Mouse (Mus musculus): ENCODE results near the gene Cbl.
A peak's percentile ranks its signal among the peaks of the same experiment; 100 is the strongest.

Cbl gene

DNA sequence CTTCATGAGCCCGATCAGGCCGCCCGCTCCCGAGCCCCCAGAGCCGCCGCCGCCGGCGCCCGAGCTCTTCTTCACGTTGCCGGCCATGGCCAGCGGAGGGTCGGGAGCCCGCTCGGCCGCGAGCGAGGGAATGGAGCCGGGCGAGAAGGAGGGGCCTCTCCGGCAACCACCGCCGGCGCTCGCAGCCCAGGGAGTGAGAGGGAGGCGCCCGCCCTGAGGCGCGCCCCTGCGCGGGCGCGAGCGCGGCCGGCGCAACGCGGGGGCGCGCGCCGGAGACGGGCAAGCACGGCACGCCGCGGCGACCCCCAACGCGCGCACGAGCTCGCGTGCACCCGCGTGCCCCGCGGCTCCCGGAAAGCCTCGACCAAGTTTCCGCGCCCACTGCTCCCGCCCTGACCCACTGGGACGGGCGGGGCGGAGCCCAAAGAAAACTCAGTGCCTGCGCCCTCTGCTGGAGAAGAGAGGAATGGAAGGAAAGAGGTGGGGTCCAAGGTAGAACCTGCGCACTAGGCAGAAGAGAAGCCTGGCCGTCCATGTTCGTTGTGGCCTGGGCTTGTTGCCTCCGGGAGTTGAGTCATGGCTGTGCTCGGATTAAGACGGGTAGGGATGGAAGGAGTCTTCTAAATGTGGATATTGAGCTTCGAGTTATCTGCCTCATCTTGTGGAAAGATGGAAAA, at the start of gene Cbl:
Gene Cbl (minus strand): TSS at position 248 of the 677 bp plus-strand sequence.
- ATAC-seq (ENCODE audit: insufficient number of reproducible peaks, low FRiP score, low TSS enrichment): peak; percentile 87

DNA sequence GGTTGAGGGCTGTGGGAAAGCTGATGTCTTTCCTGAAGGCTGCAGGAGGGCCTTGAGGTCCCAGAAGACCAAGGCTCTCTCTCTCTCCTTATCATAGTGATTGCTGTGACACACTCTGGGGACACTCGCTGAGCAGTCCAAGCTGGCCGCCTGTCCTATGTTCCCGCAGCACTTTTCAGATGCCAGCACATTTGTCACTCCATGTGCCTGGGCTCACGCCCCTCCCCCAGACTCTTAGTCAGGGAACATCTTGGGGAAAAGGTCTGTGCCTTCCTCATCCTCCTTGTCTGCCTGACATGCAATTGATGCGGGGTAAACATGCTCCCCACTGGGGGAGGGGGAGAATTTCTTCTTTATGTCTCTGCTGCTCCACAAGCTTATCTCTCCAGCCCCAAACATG, 49.3 kb upstream of the Cbl start:
- ATAC-seq (ENCODE audit: insufficient number of reproducible peaks, low FRiP score, low TSS enrichment): no peak

DNA sequence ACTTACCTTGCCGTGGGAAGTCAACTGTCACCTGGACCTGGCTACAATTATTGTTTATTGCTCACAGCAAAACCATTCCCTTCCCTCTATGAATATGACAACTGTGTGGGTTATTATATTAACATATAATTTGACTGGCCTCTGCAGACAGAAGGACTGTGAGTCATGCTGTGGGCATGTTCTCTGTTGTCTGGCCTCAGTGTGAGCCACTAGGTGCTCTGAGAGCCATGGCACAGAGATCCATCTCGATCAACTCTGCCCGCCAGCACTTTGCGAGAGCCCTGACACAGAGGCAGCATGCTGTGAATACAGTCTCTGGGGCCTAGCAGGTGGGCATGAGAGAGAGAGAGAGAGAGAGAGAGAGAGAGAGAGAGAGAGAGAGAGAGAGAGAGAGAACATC, 36.1 kb upstream of the Cbl start:
- no peak for ATAC-seq (ENCODE audit: insufficient number of reproducible peaks, low FRiP score, low TSS enrichment)

DNA sequence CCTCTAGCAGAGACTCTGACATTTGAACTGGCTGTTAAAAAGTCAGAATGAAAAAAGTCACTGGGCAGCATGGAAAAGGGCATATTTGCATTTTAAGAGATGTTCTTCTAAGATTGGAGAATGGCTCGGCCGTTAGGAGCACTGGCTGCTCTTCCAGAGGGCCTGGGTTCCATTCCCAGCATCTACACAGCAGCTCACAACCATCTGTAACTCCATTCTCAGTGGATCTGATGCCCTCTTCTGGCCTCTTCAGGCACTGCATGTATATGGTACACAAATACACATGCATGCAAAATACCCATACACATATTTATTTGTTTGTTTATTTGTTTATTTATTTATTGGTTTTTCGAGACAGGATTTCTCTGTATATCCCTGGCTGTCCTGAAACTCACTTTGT, 35.2 kb upstream of the Cbl start:
- no peak for ATAC-seq (ENCODE audit: insufficient number of reproducible peaks, low FRiP score, low TSS enrichment)

DNA sequence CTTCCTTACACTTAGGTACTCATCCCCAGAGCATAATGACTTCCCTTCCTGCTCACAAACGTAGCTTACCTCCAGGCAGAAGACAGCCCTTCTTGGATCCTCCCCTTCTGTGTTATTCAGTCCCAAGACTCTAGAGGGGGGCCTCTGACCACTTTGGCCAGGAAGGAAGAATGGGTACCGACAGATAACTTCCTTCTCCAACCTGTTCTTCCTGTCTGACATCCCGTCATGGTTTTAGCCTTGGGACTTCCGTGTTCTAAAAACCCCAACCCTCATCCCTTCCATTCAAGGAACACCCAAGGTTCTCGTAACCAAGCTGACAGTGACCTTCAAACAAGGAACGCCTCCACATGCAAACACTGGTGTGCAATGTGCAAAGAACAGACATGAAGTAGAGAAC, 34.6 kb upstream of the Cbl start, which contains the start of gene Nlrx1:
Gene Nlrx1 (minus strand): TSS at position 168 of the 400 bp plus-strand sequence.
- ATAC-seq (ENCODE audit: insufficient number of reproducible peaks, low FRiP score, low TSS enrichment): no peak

DNA sequence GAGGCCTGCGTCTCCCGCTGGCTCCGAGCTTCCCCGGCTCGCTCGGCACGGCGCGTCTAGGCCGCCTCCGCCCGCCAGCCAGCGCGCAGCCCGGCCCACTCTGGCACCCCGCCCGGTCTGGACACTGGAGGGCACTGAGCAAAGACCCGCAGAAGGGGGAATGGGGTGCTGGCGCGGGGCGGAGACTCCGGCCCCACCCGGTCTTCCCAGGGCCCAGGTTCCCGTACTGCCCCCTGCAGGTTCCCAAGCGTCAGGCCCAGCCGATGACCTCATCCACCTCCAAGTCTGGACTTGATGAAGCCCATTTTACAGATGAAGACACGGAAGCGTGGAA, 34.1 kb upstream of the Cbl start:
- ATAC-seq (ENCODE audit: insufficient number of reproducible peaks, low FRiP score, low TSS enrichment): peak; percentile 70; the same call in 1 of the 2 replicates

DNA sequence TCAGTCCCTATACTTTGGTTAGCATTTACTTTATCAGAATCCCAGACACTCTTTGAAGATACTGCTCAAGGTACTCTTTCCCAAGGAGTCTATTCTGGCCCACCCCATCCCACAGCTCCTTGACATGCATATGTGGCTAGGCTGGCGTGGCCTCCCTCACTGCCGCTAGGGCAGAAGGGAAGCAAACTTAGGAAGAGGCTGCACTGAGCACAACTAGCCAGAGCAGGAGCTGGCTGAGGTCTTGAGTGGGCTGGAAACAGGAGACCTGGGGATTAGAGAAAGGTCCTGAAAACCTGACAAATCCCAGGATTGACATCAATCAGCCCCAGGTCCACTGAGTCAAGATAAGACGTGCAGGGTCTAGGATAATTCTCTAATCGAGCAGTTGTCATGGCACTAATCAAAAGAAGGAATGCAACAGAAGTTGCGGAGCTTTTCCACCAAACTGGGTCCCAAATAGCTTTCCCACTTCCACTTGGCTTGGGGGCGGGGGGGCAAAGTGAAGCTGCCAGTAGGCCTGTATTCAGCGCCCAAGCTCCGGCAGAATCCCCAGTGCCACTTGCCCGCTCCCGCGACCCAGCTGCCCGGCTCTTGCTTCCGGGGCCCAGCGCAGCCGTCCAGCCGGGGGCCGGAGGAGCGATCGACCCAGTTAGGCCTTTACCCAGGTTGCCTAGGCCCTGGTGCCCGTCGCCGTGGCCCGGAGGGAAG, 33.6 kb upstream of the Cbl start:
- ATAC-seq (ENCODE audit: insufficient number of reproducible peaks, low FRiP score, low TSS enrichment): peak; percentile 81; the same call in 1 of the 2 replicates

DNA sequence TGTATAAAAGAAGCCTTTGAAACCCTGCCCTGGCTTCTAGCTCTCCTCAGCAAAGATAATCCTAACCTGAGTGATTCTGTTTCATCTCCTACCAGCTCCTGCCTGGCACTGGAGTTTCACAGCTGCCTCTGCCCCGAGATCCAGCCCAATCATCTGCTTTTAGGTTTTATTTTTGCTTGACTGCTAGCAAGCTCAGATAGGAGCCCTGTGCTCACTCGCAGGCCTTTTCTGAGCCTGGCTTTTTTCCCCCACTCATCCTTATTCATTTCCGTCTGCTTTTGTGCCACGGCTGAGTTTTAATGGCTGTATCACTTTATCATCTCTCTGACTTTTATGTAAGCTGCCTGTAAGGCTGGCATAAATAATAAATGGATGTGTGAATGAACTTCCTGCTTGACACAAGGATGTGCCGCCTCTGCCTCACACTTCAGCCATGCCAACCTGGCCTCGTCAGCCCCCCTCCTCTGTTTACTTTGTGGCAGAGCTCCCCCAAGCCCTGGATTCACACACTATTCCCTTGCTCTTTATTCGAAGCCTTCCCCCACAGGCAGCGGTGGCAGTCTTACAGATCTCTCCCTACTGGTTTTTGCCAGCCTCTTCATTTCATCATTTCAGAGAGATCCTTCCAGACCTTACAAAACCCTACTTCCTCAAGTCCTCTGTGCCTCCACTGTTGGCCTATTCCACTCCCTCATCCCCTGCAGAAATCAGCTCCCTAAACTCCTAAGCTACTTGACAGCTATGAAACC, 32.8 kb upstream of the Cbl start:
- no peak for ATAC-seq (ENCODE audit: insufficient number of reproducible peaks, low FRiP score, low TSS enrichment)

DNA sequence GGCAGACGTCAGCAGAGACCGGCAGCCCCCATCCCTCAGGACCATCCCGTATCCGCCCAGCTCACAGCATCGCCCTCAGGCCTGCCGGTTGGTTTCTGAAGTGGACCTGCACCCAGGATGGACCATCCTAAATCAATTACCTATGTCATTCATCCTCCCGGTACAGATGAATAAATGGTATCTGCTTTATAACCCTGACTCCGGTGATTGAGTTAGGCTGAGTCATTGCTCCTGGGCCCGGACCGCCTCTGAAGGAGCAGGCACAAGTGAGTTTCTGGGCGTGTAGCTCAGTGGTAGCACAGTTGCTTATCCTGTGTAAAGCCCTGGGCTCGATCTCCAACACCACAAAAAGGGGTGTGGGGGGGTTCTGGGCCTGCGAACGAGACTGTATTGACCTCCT, 27.5 kb upstream of the Cbl start:
- no peak for ATAC-seq (ENCODE audit: insufficient number of reproducible peaks, low FRiP score, low TSS enrichment)

DNA sequence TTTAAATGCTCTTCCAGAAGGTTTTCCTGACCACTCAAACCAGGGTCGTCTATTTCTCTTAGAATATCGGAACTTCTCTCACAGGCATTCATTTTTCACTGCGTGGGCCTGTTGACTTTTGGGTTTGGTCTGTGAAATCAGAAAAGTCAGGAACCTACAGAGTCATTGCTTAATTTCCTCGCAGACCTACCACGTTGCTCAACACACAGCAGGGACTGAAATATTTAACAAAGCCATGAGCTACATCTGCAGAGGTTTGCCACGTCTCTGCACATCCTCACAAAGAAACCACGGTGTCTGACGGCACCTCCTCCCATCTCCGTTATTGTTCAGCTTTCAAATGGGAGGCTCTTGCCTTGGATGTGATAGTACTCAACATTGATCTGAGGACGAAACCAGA, 25.2 kb upstream of the Cbl start:
- no peak for ATAC-seq (ENCODE audit: insufficient number of reproducible peaks, low FRiP score, low TSS enrichment)

DNA sequence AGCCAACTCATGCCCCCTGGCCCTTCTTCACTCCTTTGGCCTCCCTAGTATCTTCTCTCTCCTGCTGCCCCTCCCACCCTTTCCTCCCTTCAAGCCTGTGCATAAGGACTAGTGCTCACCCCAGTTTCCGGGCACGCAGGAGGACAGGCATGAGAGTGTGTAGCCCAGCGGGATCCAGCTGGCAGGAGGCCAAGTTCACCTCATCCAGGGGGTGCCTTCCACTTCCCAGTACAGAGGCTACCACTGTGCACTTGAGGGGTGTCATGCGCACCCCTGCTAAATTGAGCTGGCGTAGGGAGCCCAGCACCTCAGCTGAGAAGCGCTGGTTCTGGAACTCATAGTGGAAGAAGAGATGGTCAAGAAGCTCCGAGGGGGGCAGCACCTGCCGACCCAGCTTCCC, 22.4 kb upstream of the Cbl start:
- ATAC-seq (ENCODE audit: insufficient number of reproducible peaks, low FRiP score, low TSS enrichment): no peak

DNA sequence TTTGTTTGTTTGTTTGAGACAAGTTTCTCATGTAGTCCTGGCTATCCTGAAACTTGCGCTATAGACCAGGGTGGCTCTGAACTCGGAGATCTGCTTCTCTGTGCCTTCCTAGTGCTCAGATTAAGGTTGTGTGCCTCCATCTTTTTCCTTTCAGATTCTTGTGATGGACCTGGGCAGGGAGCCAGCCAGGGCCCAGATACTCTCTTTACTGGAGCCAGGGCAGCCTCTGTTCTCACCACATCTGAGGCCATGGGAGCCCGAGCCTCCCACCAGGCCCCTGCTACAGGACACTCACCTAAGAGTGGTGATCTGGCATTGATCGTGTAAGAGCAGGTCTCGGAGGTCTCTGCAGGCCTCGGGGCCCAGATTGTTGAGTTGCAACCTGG, 21.3 kb upstream of the Cbl start:
- ATAC-seq (ENCODE audit: insufficient number of reproducible peaks, low FRiP score, low TSS enrichment): no peak

DNA sequence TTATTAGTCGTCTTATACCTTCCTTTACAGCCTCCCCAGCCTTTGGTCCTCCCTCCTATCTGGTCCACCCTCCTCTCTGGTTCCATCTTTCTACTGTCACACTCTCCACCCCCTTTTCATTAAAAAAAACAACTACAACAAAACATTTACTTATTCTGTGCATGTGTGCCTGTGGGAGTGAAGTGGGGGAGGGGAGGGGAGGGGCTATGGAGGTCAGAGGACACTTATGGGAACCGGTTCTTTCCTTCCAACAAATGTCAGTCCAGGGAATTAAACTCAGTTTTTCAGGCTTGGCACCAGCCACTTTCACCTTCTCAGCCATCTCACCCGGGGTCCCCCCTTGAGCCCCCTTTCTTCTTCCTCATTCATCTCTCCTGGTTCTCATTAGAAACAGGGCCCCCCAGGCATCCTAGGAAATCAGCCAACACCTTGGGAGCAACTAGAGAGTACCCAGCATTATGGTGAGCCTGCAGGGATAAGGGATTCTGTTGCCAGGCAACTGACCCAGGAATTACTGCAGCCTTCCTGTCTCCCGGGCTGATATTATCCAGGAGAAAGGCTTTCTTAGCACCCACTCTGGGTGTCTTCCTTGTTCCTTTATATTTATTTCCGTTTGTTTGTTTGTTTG, 20.8 kb upstream of the Cbl start:
- ATAC-seq (ENCODE audit: insufficient number of reproducible peaks, low FRiP score, low TSS enrichment): no peak

DNA sequence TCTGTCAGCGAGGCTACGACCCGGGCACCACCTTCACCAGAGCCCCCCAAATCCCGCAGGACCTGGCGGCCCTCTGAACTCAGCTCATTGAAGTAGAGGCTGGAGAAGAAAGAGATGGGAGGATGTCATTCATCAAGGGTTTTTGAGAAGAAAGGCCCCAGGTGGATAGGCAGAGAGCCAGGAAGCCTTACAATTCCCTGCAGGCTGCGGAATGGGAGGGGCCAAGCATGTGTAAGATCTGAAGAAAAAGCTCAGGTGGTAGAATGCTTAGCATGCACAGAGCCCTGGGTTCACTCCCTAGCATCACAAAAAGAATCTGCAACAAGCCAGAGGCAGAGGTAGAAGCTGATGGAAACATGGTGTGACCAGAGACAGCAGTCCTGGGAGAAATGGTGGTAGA, 19.6 kb upstream of the Cbl start:
- ATAC-seq (ENCODE audit: insufficient number of reproducible peaks, low FRiP score, low TSS enrichment): no peak

DNA sequence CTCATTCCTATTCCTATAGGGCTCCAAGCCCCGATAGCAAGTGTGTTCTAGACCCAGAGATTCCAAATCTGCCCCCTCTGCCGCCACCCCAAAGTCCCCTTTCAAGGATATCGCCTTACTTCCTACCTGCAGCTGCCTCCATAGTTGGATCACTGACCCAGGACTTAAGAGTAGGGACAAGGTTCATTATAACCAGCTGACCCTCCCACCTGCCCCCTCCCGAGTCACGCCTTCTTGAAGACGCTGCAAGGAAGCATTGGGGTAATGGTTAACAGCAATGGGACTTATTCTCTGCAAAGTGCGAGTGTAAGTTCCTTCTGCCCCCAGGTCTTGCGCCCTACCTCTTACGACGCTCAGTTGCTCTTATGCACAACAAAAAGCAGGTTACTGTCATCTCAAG, 17.5 kb upstream of the Cbl start, which contains the start of gene Pdzd3:
Gene Pdzd3 (minus strand): TSS at position 158 of the 400 bp plus-strand sequence.
- no peak for ATAC-seq (ENCODE audit: insufficient number of reproducible peaks, low FRiP score, low TSS enrichment)

DNA sequence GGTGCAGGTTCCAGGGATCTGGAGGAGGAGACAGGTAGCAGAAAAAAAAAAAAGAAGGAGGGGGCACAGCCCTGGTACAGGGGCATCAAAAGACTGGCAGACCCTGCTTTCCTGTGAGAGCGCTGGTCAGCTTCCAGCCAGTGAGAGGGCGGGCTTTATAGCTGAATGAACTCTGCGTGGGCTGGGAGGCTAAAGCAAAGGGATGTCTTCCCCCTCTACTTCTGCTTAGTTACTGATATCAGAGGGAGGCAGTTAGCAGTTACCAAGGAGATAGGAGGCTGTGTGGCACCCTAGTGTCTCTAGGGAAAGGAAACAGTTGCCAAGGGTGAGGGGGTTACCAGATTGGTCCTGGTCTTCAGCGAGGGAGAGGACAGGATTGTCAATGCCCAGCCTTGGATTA, 16.6 kb upstream of the Cbl start:
- ATAC-seq (ENCODE audit: insufficient number of reproducible peaks, low FRiP score, low TSS enrichment): no peak

DNA sequence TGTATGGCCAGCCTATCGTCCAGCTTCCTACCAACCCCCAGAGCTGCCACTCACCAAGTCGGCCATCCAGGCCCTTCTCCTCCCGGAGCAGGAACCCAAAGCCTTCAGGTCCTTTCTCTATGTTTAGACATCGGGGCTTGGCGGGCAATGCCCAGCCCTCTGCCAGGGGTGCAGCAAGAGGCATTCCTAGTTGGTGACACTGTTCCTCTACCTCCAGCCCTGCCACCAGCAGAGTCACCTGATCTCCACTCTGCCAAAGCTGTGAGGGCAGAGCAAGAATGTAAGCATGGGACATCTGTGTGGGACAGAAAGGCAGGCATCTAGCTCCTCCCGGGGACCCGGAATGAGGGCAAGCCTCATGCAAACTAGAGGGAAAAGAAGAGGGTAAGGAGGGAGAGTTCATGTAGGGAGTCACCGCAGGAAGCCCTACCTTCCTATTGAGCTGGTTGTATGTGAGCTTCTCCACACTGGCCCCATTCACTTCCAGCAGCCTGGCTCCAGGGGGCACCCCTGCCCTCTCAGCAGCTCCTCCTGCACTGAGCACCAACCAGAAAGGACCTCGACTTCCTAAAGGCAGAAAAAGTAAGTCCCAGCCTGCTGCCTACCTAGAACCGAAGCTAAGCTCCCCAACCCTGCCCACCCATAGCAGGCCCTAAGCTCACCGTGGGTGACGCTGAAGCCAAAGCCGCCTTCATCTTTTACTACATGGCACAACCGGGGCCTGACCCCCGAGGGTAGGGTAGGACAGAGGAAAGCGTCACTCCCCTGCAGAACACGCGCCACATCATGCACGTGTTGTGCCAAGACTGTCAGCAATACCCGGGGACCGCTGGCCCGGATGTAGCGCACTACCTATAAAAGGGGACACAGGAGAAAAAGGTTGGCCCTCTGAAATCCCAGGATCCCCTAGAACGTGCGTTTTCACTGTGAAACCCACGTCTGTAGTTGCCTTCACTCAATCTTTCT, 15.6 kb upstream of the Cbl start:
- ATAC-seq (ENCODE audit: insufficient number of reproducible peaks, low FRiP score, low TSS enrichment): peak; percentile 26; the same call in 1 of the 2 replicates

DNA sequence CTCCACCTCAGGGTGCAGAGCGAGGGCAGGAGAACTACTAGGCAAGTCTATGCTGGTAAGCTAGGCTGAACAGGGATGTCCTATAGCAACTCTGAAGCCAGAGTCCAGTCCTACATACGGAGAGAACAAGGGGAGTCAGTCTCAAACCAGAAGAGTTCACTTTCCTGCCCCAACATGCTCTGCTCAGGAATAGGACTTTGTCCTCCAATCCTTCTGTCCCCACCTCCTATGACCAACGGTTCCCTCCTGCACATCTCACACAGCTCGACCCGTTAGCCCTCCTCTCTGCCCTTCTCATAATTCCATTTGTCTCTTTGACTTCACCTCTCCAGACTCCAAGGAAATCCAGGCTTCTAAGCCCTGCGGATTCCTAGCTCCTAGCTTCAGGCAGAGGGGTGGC, 14.1 kb upstream of the Cbl start:
- no peak for ATAC-seq (ENCODE audit: insufficient number of reproducible peaks, low FRiP score, low TSS enrichment)

DNA sequence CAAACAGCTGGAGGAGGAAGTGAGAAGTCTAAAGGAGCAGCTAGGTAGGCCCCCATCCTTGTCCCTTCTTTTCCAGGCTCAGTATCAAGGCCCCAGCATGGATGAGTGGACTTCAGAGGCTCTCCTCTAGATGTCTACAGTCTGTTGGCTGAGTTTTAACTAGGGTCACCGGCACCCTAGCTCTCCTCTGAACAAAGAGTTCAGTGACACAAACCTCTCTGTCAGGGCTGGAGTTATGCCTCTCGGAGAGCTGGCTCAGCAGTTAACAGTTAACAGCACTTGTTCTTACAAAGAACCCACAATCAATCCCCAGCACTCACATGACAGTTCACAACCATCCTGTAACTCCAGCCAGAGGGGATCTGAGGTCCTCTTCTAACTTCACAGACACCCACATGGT, 9.8 kb upstream of the Cbl start:
- ATAC-seq (ENCODE audit: insufficient number of reproducible peaks, low FRiP score, low TSS enrichment): no peak

DNA sequence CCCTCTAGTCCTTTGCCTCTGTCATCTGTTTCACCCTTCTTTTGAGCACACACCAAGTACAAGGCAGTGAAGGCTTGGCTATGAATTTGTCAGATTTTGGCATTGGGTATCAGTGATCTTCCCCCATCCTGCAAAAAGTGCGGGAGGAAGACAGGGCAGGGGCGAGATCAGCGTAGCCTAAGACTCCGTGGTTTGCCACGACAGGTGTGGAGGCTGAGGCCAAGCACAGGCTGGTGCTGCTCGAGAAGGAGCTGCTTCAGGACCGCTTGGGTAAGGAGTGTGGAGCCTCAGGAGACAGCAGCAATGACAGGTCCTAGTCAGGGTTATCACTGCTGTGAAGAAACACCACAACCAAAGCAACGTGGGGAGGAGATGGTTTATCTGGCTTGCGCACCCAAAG, 7.6 kb upstream of the Cbl start:
- ATAC-seq (ENCODE audit: insufficient number of reproducible peaks, low FRiP score, low TSS enrichment): no peak
